Mouse (Mus musculus): ENCODE measurements at regions not wholly inside any gene's neighbourhood (a gene's known extent, or its start where the extent isn't known, plus 50 kb on each side); places are given as distances from the start of the nearest gene placed in this dataset.

DNA sequence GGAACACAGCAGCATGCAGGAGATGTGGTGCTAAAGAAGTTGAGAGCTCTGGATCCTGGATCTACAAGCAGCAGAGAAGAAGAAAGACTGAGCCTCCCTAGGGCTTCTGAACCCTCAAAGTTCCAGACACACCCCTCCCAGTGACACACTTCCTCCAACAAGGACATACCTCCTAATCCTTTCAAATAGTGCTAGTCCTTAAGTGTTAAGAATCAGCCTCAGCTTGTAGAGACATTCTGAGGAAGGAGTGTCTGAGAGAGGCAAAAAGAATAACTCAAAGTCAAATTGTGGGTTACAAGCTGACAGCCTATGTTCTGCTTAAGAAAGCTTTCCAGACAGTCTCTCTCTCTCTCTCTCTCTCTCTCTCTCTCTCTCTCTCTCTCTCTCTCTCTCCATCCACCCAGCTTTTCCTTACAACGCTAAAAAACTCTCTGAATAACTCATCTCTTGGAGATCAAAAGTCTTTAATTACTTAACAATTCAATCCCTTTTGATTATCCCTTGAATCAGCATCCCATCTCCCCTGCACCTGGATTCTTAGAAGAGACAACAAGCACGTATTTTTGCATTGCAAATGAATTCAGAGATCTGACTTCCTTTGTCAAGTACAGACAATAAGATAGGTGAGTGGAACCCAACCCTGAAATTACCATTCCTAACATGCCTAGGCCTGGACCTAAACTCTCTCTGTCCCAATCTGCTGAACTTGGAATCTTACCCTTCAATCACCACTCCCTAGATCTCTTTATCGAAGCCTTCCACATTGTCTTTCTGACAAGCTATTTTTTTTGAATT lies 285.7 kb downstream of the Rnf152 start:
- DNase-seq, result no peak

DNA sequence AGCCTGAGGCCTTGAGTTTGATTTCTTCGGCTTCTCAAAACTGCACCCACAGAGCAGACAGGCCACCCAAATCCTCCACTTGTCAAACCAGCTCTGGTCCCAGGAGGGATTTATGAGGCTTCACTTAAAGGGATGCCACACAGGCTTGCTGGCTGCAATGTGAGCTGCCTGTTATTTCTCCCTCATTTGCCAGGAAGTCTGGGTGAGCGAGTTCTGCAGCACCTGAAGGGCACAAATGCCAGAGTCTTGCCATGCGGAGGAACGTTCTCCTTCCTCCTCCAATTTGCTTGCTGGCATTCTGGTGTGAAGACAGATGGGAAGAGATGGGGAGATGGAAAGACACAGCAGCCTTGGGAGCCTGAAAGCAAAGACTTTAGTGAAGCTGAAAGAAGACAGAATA lies 288.6 kb downstream of the Rnf152 start:
- no peak for DNase-seq

DNA sequence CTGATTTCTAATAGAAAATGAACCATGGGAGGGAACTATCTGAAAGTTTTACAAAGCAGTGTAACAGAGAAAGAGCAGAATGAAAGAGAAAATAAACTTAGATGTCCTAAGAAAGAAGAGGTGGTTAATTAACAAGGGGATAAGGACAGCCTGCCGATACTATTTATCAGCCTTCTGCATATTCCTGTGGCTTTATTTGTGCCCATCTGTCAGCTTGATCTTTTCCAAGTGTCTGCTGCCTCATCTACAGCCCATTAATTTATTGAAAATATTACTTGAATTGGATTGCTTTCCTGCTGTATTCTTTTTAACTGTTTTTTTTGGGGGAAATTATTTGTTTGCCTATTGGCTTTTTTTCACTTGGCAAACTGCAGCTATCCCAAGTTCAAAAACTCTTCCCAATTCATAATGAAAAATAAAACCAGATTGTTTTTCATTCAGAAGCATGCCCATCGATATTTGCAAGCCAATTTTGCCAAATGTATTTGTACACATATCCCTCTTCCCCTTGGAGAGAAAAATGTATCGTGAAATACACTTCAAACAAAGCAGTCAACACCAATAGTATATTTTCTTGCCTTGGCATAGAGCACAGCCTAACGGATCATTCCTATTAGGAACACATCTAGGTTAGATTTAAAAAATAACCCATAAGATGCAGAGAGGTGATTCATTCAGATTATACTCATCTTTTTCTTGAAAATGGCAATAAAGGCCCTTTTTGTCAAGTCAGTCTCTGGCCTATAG lies 289.3 kb downstream of the Rnf152 start:
- DNase-seq, result no peak

DNA sequence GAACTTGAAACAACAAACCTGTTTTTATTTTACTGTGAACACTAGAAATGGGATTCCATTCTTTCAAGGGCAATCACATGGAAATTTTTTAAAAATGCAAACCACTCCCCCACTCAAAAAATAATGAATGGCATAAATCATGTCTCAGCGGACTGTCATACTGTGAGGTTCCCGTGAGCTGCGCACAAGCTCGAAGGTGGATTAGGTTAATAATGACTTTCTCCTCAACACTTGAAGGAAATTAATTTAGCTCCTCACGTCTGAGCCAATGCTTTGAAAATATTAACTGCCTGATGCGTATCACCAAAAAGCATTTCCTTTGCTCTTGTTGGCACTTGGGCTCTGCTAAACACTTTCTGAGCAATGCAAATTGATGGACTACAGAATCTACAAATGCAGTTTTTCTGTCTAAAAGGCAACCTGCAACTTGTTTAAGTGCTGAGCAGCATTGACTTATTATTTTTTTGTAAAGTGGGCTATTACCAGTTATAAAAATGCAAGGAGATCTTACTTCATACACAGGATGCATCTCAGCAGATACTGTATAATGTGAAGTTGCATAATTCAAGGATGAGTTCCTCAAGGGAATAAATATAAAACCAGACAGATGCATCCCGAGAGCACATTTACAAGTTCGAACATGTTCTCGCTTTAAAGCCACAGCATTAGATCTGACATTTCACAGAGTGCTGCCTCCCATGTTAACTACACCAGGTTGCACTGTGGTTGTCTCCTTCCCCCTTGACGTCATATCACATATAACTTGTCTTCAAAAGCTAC lies 282.4 kb downstream of the Cdh20 start:
- no peak for DNase-seq
